Mouse (Mus musculus) embryonic fibroblast, embryonic 13.5 days (primary cell): ENCODE measurements around the gene Ctsd.

ENCODE experiments used
- CTCF ChIP-seq: IDR thresholded peaks from 2 replicates; pipeline ENCODE4 v1.5.1; 2011; ENCODE audit warnings: mild to moderate bottlenecking, control low read depth, low read length, moderate library complexity, borderline replicate concordance; ENCODE audit not compliant: insufficient read depth
- POLR2A ChIP-seq: IDR thresholded peaks from 2 replicates; pipeline ENCODE4 v1.6.1; 2011; ENCODE audit warnings: low read depth, mild to moderate bottlenecking, control low read depth, low read length, moderate library complexity

DNA sequence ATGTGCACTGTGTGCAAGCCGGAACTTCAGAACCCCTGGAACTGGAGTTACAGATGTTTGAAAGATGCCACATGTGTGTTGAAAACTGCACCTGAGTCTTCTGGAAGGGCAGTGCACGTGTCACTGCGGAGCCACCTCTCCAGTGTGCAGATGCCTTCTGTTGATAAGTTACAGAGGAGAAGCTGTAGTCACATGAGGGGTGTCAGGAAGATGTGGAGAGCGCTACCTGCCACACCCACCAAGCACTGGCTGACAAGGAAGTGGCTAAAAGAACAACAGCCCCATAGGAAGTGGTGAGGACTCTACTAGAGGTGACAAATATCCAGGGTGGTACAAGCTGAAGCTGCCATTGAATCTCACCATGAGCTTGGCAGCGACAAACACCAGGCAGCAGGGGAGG is 34.0 kb downstream of the Ctsd start:
- TF ChIP-seq CTCF (no peak), POLR2A (no peak)
